Mouse (Mus musculus): Measurements from ENCODE around the gene Olfr814. TPM values are rescaled to one million over a fixed set of nuclear protein-coding genes. Genes with fewer than 3 reads are reported as not detected.

The Olfr814 gene
- polyA plus RNA-seq, 1 experiment from 2014 or later, result not detected

Other genes starting within 250 kb of the Olfr814 start
- not detected in 2 replicates for gene Olfr799, start 242.4 kb downstream of the Olfr814 start, polyA plus RNA-seq (2014; fragmentation: Nextera tagmentation; extraction: Ambion mirVana)
- gene Olfr800, start 222.2 kb downstream of the Olfr814 start, polyA plus RNA-seq (2014; fragmentation: Nextera tagmentation; extraction: Ambion mirVana), result not detected in 2 replicates
- gene Olfr801, start 206.0 kb downstream of the Olfr814 start, polyA plus RNA-seq (2014; fragmentation: Nextera tagmentation; extraction: Ambion mirVana), result not detected in 2 replicates
- gene Olfr802, start 191.7 kb downstream of the Olfr814 start, polyA plus RNA-seq (2014; fragmentation: Nextera tagmentation; extraction: Ambion mirVana), result not detected in 2 replicates
- not detected in 2 replicates for gene Olfr803, start 185.6 kb downstream of the Olfr814 start, polyA plus RNA-seq (2014; fragmentation: Nextera tagmentation; extraction: Ambion mirVana)
- gene Olfr804, start 176.6 kb downstream of the Olfr814 start, polyA plus RNA-seq (2014; fragmentation: Nextera tagmentation; extraction: Ambion mirVana), result not detected in 2 replicates
- not detected in 2 replicates for gene Olfr805, start 150.5 kb downstream of the Olfr814 start, polyA plus RNA-seq (2014; fragmentation: Nextera tagmentation; extraction: Ambion mirVana)
- not detected in 2 replicates for gene Olfr806, start 137.9 kb downstream of the Olfr814 start, polyA plus RNA-seq (2014; fragmentation: Nextera tagmentation; extraction: Ambion mirVana)
- not detected in 2 replicates for gene Olfr807, start 122.1 kb downstream of the Olfr814 start, polyA plus RNA-seq (2014; fragmentation: Nextera tagmentation; extraction: Ambion mirVana)
- not detected in 2 replicates for gene Olfr808, start 114.4 kb downstream of the Olfr814 start, polyA plus RNA-seq (2014; fragmentation: Nextera tagmentation; extraction: Ambion mirVana)
- gene Olfr809, start 105.2 kb downstream of the Olfr814 start, polyA plus RNA-seq (2014; fragmentation: Nextera tagmentation; extraction: Ambion mirVana), result not detected in 2 replicates
- not detected in 2 replicates for gene Olfr810, start 84.9 kb downstream of the Olfr814 start, polyA plus RNA-seq (2014; fragmentation: Nextera tagmentation; extraction: Ambion mirVana)
- gene Olfr811, start 75.5 kb downstream of the Olfr814 start, polyA plus RNA-seq (2014; fragmentation: Nextera tagmentation; extraction: Ambion mirVana), result not detected in 2 replicates
- gene Olfr812, start 33.8 kb downstream of the Olfr814 start, polyA plus RNA-seq (2014; fragmentation: Nextera tagmentation; extraction: Ambion mirVana), result not detected in 2 replicates
- gene Olfr813, start 24.5 kb downstream of the Olfr814 start, polyA plus RNA-seq (2014; fragmentation: Nextera tagmentation; extraction: Ambion mirVana), result not detected in 2 replicates
- gene Olfr815, start 26.0 kb upstream of the Olfr814 start, polyA plus RNA-seq (2014; fragmentation: Nextera tagmentation; extraction: Ambion mirVana), result not detected in 2 replicates
- gene Olfr816, start 35.7 kb upstream of the Olfr814 start, polyA plus RNA-seq (2014; fragmentation: Nextera tagmentation; extraction: Ambion mirVana), result not detected in 2 replicates
- gene Olfr818, start 69.2 kb upstream of the Olfr814 start, polyA plus RNA-seq (2014; fragmentation: Nextera tagmentation; extraction: Ambion mirVana), result not detected in 2 replicates
- gene Olfr819, start 87.4 kb upstream of the Olfr814 start, polyA plus RNA-seq (2014; fragmentation: Nextera tagmentation; extraction: Ambion mirVana), result not detected in 2 replicates
- not detected in 2 replicates for gene Olfr247, start 96.3 kb upstream of the Olfr814 start, polyA plus RNA-seq (2014; fragmentation: Nextera tagmentation; extraction: Ambion mirVana)
- gene Gm10310, start 105.2 kb upstream of the Olfr814 start, polyA plus RNA-seq (2014; fragmentation: Nextera tagmentation; extraction: Ambion mirVana), result not detected in 2 replicates
- not detected in 2 replicates for gene Olfr820, start 132.8 kb upstream of the Olfr814 start, polyA plus RNA-seq (2014; fragmentation: Nextera tagmentation; extraction: Ambion mirVana)
- gene Olfr821, start 150.5 kb upstream of the Olfr814 start, polyA plus RNA-seq (2014; fragmentation: Nextera tagmentation; extraction: Ambion mirVana), result not detected in 2 replicates
- gene Olfr822, start 191.4 kb upstream of the Olfr814 start, polyA plus RNA-seq (2014; fragmentation: Nextera tagmentation; extraction: Ambion mirVana), result not detected in 2 replicates
- gene Olfr823, start 235.5 kb upstream of the Olfr814 start, polyA plus RNA-seq (2014; fragmentation: Nextera tagmentation; extraction: Ambion mirVana), result not detected in 2 replicates